Comparison of ENCODE assay signal across 19 mouse cellular contexts in the genomic region with DNA sequence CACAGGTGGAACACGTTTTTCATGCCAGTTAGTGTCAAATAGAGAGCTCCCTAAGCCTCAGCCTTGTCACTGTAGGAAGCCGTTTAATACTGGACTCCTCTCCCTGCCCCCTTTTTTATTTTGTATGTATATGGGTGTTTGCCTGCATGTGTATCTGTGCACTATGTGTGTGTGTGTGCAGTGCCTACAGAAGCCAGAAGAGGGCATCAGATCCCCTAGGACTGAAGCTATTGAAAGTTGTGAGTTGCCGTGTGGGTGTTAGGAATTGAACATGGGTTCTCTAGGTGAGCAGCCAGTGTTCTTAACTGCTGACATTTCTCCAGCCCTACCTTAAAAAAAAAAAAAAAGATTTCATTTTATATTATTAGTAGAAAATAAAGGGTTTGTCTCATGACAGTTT. TPM values are rescaled to one million over a fixed set of nuclear protein-coding genes. Genes with fewer than 3 reads are reported as not detected.
DNase-seq lines count a peak whose midpoint lies in the region; ATAC-seq and TF ChIP-seq lines count a peak whose summit lies in the region.
"Had no signal": no experiment of that assay in that cellular context is flagged by ENCODE, and none has a peak within 500 bp of the region (broad histone marks: within the 10 kb centered on the region; RNA-seq: fewer than 3 reads in every experiment).

No protein-coding gene starts in this region.

- no peaks in the 10 kb centered on the region for H3K36me3 ChIP-seq in kidney, adult 2 months (ENCODE audit: control insufficient read depth, insufficient read depth, low read length)
- H3K36me3 ChIP-seq in kidney, embryonic 15.5 days, result no peaks in the 10 kb centered on the region
- no peaks in the 10 kb centered on the region for H3K36me3 ChIP-seq in midbrain, postnatal 0 days (ENCODE audit: insufficient read depth, low read length)
- no peaks in the 10 kb centered on the region for H3K36me3 ChIP-seq in midbrain, embryonic 13.5 days
- H3K36me3 ChIP-seq: heart, embryonic 13.5 days; limb, embryonic 13.5 days had no signal

- H3K4me3 ChIP-seq in gastrocnemius, adult 2 months, result no peak overlapping the region
- H3K4me3 ChIP-seq in kidney, adult 2 months (ENCODE audit: insufficient read depth, low read depth, low read length), result no peak overlapping the region
- H3K4me3 ChIP-seq in kidney, embryonic 15.5 days (replicated peaks), result no peak overlapping the region
- H3K4me3 ChIP-seq in midbrain, postnatal 0 days (ENCODE audit: low read depth, low read length), result no peak overlapping the region
- H3K4me3 ChIP-seq in midbrain, embryonic 13.5 days (replicated peaks), result no peak overlapping the region
- H3K4me3 ChIP-seq: heart, embryonic 13.5 days; limb, embryonic 13.5 days had no signal

- no peak for DNase-seq in gastrocnemius, adult 2 months
- no peak for DNase-seq in gastrocnemius, postnatal 4 days (ENCODE audit: low spot score in 2 of 2)
- no peak for DNase-seq in kidney, adult 2 months
- no peak for DNase-seq in midbrain, postnatal 0 days (ENCODE audit: low spot score)
- no peak for DNase-seq in brain, embryonic 14.5 days (ENCODE audit: low read depth)
- no peak for DNase-seq in cerebellum, postnatal 25 days
- DNase-seq: adrenal gland, postnatal 10 days; cerebellum, adult 11 months; cerebellum, postnatal 10 days; embryo, embryonic 11 days; kidney, postnatal 4 days; lung, postnatal 4 days; spleen, adult 18-20 months had no signal

- no peaks in the 10 kb centered on the region for H3K27me3 ChIP-seq in kidney, adult 2 months (replicated peaks; ENCODE audit: control insufficient read depth, insufficient read depth, low read length)
- H3K27me3 ChIP-seq in kidney, embryonic 15.5 days, result no peaks in the 10 kb centered on the region
- H3K27me3 ChIP-seq in midbrain, postnatal 0 days (ENCODE audit: insufficient read depth, low read length), result no peaks in the 10 kb centered on the region
- H3K27me3 ChIP-seq in midbrain, embryonic 13.5 days, result no peaks in the 10 kb centered on the region
- H3K27me3 ChIP-seq: heart, embryonic 13.5 days; limb, embryonic 13.5 days had no signal

- no peak overlapping the region for H3K27ac ChIP-seq in gastrocnemius, adult 2 months
- no peak overlapping the region for H3K27ac ChIP-seq in kidney, adult 2 months (ENCODE audit: insufficient read depth, low read depth, low read length)
- H3K27ac ChIP-seq in kidney, embryonic 15.5 days, result no peak overlapping the region
- no peak overlapping the region for H3K27ac ChIP-seq in midbrain, postnatal 0 days (ENCODE audit: low read depth, low read length)
- no peak overlapping the region for H3K27ac ChIP-seq in midbrain, embryonic 13.5 days
- H3K27ac ChIP-seq: limb, embryonic 13.5 days had no signal

- WGBS in kidney, adult 2 months, result 90% methylated on average over 3 of the region's 3 CpGs
- WGBS in kidney, embryonic 15.5 days, result 89% methylated on average over 3 of the region's 3 CpGs
- 87% methylated on average over 3 of the region's 3 CpGs for WGBS in midbrain, postnatal 0 days
- WGBS in midbrain, embryonic 13.5 days, result 90% methylated on average over 3 of the region's 3 CpGs

- H3K9ac ChIP-seq in kidney, embryonic 15.5 days, result no peak overlapping the region
- H3K9ac ChIP-seq in midbrain, postnatal 0 days (replicated peaks; ENCODE audit: low read length, poor library complexity, severe bottlenecking), result no peak overlapping the region
- H3K9ac ChIP-seq in midbrain, embryonic 13.5 days (replicated peaks), result no peak overlapping the region
- H3K9ac ChIP-seq: heart, embryonic 13.5 days; limb, embryonic 13.5 days had no signal

- 0 out of 2 replicates have a peak, but pooled peaks have one; percentile 3 for TF ChIP-seq CTCF in gastrocnemius, adult 2 months (IDR thresholded peaks at IDR 0.05)
- TF ChIP-seq CTCF in kidney, adult 2 months (conservative IDR thresholded peaks at IDR 0.05; ENCODE audit: insufficient read depth, insufficient read length, low read depth, low read length), result 0 out of 2 replicates have a peak, but pooled peaks have one; percentile 9
- TF ChIP-seq CTCF in midbrain, postnatal 0 days (IDR thresholded peaks at IDR 0.05), result peak; percentile 41; the same call in 1 of the 2 replicates
- peak; percentile 5; the same call in 1 of the 2 replicates for TF ChIP-seq CTCF in brain, embryonic 14.5 days (IDR thresholded peaks at IDR 0.05; ENCODE audit: borderline replicate concordance, extremely low read depth, insufficient read depth, insufficient read length)

- ATAC-seq in kidney, embryonic 15.5 days (replicated peaks; ENCODE audit: low FRiP score), result no peak
- no peak for ATAC-seq in midbrain, postnatal 0 days (ENCODE audit: low FRiP score)
- ATAC-seq in midbrain, embryonic 13.5 days, result no peak
- ATAC-seq: forebrain, embryonic 16.5 days; inflammation-experienced regulatory T-cells, adult 6 months had no signal

- intact Hi-C loops in gastrocnemius, adult 2 months (cut with DNase I), result no loop called here

- no peak for TF ChIP-seq POLR2A in kidney, adult 2 months (IDR thresholded peaks at IDR 0.05; ENCODE audit: low read depth, low read length)
- TF ChIP-seq POLR2A in brain, embryonic 14.5 days (IDR thresholded peaks at IDR 0.05; ENCODE audit: borderline replicate concordance, extremely low read depth, insufficient read depth, insufficient read length, poor library complexity, severe bottlenecking), result no peak

- no peak overlapping the region for H3K4me2 ChIP-seq in kidney, embryonic 15.5 days
- H3K4me2 ChIP-seq in midbrain, postnatal 0 days (ENCODE audit: low read depth, low read length, poor library complexity, severe bottlenecking), result no peak overlapping the region
- no peak overlapping the region for H3K4me2 ChIP-seq in midbrain, embryonic 13.5 days (replicated peaks)
- H3K4me2 ChIP-seq: heart, embryonic 13.5 days; limb, embryonic 13.5 days had no signal

- no peaks in the 10 kb centered on the region for H3K4me1 ChIP-seq in kidney, adult 2 months (ENCODE audit: control insufficient read depth, insufficient read depth, low read length)
- H3K4me1 ChIP-seq in kidney, embryonic 15.5 days, result no peaks in the 10 kb centered on the region
- peaks cover 6% of the 10 kb centered on the region; the same call in 1 of the 2 replicates for H3K4me1 ChIP-seq in midbrain, postnatal 0 days (ENCODE audit: insufficient read depth, low read length)
- peaks cover 22% of the 10 kb centered on the region for H3K4me1 ChIP-seq in midbrain, embryonic 13.5 days (replicated peaks)
- H3K4me1 ChIP-seq: limb, embryonic 13.5 days had no signal

- no peaks in the 10 kb centered on the region for H3K9me3 ChIP-seq in kidney, embryonic 15.5 days (replicated peaks)
- H3K9me3 ChIP-seq in midbrain, postnatal 0 days (ENCODE audit: low read length), result no peaks in the 10 kb centered on the region
- H3K9me3 ChIP-seq in midbrain, embryonic 13.5 days, result no peaks in the 10 kb centered on the region
- H3K9me3 ChIP-seq: heart, embryonic 13.5 days; limb, embryonic 13.5 days had no signal

RNA-seq across cellular contexts. Expression of a gene that starts 38.1 kb away (rescaled TPM):
- 1 to 10 TPM in 1 of 2 experiments, under 1 TPM in 1; 0.79 to 1.9 TPM for total RNA-seq in gastrocnemius, adult 2 months (2021)
- 1 to 10 TPM; 1.3 to 2.0 TPM for total RNA-seq in gastrocnemius, postnatal 4 days (2021)
- 0.84 and 1.1 TPM in 2 replicates for polyA plus RNA-seq in kidney, adult 2 months (2012; rRNA removed)
- polyA plus RNA-seq in kidney, embryonic 15.5 days (2015; fragmentation: Nextera tagmentation; extraction: Ambion mirVana), result 1.7 and 7.4 TPM in 2 replicates
- 111 and 114 TPM in 2 replicates for total RNA-seq in midbrain, postnatal 0 days (2014; rRNA removed)
- 74.0 and 81.5 TPM in 2 replicates for polyA plus RNA-seq in midbrain, postnatal 0 days (2015; fragmentation: Nextera tagmentation; extraction: Ambion mirVana)
- polyA plus RNA-seq in midbrain, embryonic 13.5 days (2015; fragmentation: Nextera tagmentation; extraction: Ambion mirVana), result 44.4 and 45.3 TPM in 2 replicates
- 29.2 and 52.3 TPM in 2 replicates for polyA plus RNA-seq in brain, embryonic 14.5 days (2012; rRNA removed)
- polyA plus RNA-seq: inflammation-experienced regulatory T-cells, adult 6 months had no signal
